Mouse (Mus musculus): ENCODE data around the gene Acsl3.

The Acsl3 gene

GRCm38 (mm10) chr1:78688149-78688548 lies 30.5 kb downstream of the Acsl3 start:
- DNase-seq: no peak

- DNase-seq: no peak
Measured at GRCm38 (mm10) chr1:78694503-78695258, 37.1 kb downstream of the Acsl3 start.

- no peak for DNase-seq
Measured at GRCm38 (mm10) chr1:78696305-78696704, 38.7 kb downstream of the Acsl3 start.

DNA sequence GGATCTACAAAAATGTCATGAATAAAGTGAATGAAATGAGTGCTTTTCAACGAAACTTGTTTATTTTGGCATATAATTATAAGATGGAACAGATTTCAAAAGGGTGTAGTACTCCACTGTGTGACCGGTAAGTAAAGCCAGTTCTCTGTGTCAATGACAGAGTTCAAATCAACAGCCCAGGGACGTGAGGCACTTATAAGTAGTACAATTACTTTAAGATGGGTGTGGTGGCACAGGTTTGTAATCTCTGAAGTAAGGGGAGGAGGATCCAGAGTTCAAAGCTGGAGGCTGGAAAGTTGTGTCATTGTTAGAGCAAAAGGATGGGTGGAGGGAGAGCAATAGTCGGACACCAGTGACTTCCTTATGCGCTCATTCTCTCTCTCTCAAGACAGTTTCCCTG lies 39.3 kb downstream of the Acsl3 start:
- no peak for DNase-seq

DNA sequence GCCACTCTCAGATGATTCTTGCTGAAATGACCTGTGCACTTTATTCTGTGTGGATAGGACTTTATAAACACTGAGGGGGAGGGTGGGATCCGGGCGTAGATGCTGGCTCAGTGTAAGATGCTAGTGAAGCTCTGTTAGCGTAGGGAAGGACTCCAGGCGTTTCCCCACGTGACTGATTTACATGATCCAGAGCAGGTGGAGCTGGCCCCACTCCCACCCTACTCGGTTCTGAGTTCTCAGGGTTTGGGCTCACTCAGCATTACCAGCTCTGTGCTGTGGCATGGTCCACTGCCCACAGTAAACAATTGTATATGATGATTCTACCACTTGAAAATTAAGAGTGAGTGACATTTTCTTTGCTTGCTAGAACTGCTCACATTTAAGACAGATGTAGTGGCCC lies 40.5 kb downstream of the Acsl3 start:
- no peak for DNase-seq

- DNase-seq: no peak
Measured at GRCm38 (mm10) chr1:78701740-78702139, 44.1 kb downstream of the Acsl3 start.

GRCm38 (mm10) chr1:78702282-78702963 lies 44.8 kb downstream of the Acsl3 start:
- no peak for DNase-seq

DNA sequence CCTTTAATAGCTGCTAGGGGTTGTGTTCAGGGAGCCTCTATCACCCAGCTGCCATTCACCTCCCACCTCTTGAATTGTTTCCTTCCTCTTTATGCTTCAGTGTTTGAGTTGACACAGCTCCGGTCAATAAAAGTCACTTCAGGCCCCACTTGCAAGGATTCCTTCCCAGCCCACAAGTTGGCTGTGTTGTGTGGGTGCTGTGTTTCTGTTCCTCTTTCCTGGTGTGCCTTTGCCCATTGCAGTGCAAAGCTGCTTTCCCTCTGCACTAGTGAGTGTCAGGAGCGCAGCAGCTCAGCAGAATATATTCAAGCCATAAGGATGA lies 45.3 kb downstream of the Acsl3 start:
- DNase-seq: no peak

- no peak for DNase-seq
Measured at GRCm38 (mm10) chr1:78706338-78706737, 48.7 kb downstream of the Acsl3 start.

- DNase-seq: peak; percentile 54
Measured at GRCm38 (mm10) chr1:78707280-78707679, 49.7 kb downstream of the Acsl3 start.

DNA sequence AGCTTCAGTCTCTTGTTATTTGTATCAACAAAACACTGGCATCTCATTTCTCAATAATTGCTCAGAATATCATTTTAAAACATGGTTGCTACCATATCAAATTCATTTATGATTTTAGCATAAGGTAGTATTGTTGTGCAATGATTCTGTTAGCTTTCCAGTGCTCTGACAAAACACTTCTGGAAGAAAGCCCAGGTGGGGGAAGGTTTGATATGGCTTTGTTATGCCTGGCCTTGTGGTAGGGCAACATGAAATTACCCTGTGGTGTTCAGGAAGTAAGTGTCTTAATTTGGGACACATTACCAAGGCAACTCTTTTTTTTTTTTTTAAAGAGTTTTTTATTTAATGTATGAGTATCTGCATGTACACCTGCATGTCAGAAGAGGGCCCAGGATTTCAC lies 52.4 kb downstream of the Acsl3 start:
- DNase-seq: no peak

DNA sequence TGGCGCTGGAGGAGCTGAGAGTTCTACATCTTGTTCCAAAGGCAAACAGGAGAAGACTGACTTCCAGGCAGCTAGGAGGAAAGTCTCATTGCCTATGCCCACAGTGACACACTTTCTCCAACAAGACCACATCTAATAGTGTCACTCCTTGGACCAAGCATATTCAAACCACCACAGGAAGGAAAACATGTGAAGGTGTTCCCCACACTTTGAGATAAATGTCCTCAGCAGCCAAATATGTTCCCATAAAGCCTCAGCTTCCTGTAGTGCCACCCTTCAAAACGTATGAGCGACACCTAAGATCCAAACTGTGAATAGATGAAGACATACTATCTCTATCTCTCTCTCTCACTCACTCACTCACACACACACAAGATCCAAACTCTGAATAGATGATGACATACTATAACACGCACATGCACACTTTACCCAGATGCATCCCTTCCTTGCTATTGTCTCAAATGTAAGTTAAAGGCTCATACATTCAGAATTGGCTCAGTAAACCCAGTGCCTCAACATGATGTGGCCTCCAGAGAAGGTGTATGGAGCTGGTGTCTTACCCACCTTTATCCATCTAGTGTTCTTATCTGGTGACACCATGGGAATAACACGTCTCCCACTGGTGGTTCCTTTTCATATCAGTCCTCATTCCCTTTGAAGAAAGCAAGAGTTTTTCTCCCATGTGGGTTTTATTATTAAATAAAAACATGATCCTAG lies 53.1 kb downstream of the Acsl3 start:
- no peak for DNase-seq

- peak; percentile 79 for DNase-seq
Measured at GRCm38 (mm10) chr1:78724458-78725190, 67.0 kb downstream of the Acsl3 start.

DNA sequence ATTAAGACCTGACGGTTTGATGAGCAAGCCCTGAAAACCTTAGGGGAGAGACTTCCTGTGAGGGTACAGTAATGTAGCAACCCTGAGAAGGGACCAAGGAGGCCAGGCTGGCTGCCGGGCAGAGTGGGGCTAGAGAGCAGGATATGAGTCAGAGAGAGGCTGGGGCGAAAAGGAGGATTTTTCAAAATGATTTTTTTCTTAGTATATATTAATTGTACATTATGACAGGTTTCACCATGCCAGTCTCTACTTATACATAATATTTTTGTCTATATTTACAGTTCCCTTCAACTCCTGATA lies 67.5 kb downstream of the Acsl3 start:
- no peak for DNase-seq

GRCm38 (mm10) chr1:78725617-78726223 lies 68.1 kb downstream of the Acsl3 start:
- DNase-seq: peak; percentile 24

- DNase-seq: no peak
Measured at GRCm38 (mm10) chr1:78730114-78730720, 72.6 kb downstream of the Acsl3 start.

DNA sequence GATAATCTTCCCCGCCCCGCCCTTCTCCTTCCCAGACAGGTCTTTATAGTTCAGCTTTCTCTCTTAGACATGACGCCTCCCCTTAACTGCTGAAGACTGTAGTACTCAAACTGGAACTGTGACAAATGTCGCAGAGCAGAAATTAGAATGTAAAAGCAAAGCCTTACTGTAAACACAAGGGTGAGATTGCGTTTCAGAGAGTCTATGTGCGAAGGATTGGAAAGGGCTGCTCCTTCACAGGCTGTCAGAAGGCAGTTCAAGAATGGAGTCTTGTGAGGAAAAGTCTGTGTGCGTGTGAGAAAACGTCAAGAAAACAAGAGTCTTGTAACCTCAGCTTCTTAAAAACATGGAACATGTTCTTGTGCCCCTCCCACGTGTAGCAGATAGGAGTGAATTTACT lies 74.7 kb downstream of the Acsl3 start:
- DNase-seq: no peak

GRCm38 (mm10) chr1:78734261-78735000 lies 76.8 kb downstream of the Acsl3 start:
- DNase-seq: no peak

DNA sequence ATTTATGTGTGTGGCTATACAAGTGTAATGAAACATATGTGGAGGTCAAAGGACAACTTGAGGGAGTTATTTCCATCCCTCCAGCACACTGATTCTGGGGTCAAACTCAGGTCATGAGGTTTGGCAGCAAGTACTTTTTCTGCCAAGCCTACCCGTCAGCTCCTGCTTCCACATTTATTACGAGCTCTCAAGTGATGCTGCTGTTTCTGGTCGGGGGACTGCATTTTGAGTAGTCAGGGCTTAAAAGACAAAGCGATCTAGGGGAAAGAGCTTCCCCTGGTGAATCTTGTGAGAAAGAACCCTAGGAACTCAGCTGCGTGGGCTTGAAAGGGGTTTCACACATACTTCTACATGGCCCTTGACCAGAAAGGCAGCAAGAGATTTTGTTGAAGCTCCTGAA lies 80.0 kb downstream of the Acsl3 start:
- no peak for DNase-seq

- DNase-seq: no peak
Measured at GRCm38 (mm10) chr1:78740676-78741075, 83.1 kb downstream of the Acsl3 start.

DNA sequence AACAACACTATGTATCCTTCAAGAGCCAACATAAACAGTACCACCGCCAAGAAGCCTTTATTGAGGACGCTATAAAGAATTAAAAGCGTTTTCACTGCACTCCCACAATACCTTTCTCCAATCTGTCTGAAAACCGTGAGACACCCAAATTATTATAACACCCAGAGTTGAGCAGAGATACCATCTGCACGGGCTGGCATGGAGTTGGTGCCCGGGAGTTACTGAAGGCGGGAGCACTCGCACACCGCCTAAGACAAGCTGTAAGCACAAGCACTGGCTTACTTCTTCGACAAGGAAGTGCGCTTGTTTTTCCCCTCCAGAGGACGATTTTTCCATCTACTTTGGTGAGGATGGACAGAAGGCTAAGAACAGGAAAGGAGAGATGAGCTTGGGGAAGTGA lies 84.6 kb downstream of the Acsl3 start:
- no peak for DNase-seq

- DNase-seq: no peak
Measured at GRCm38 (mm10) chr1:78743318-78743717, 85.7 kb downstream of the Acsl3 start.
